Mouse (Mus musculus) heart, postnatal 0 days (tissue): ENCODE results near the gene Tbc1d5.
A peak's percentile ranks its signal among the peaks of the same experiment; 100 is the strongest.

ENCODE experiments used
- CTCF ChIP-seq: IDR thresholded peaks from 2 replicates; pipeline ENCODE4 v1.5.1; 2016; ENCODE audit warnings: antibody characterized with exemption, control low read depth, low read depth
- EP300 ChIP-seq: IDR thresholded peaks from 2 replicates; pipeline ENCODE4 v1.6.1; 2016; ENCODE audit warnings: antibody characterized with exemption, low read depth

GRCm38 (mm10) chr17:50795445-50796095 is 383.6 kb downstream of the Tbc1d5 start:
- TF ChIP-seq CTCF (peak; percentile 90), EP300 (no peak)
